In genomic region chr16:21865983-21866575, GRCm38 (mm10) we compare ENCODE assay signal across 11 mouse cellular contexts.
A peak's percentile ranks its signal among the peaks of the same experiment; 100 is the strongest.
DNase-seq lines count a peak whose midpoint lies in the region; ATAC-seq lines count a peak whose summit lies in the region.
"Had no signal": no experiment of that assay in that cellular context is flagged by ENCODE, and none has a peak within 500 bp of the region (broad histone marks: within the 10 kb centered on the region; RNA-seq: fewer than 3 reads in every experiment).

No protein-coding gene starts in this region.

- H3K27me3 ChIP-seq in kidney, embryonic 15.5 days = 0 out of 2 replicates have a peak, but pooled peaks cover 2% of the 10 kb centered on the region
- no peaks in the 10 kb centered on the region for H3K27me3 ChIP-seq in hindbrain, embryonic 12.5 days
- H3K27me3 ChIP-seq in neural tube, embryonic 12.5 days (replicated peaks) = no peaks in the 10 kb centered on the region

- no peaks in the 10 kb centered on the region for H3K36me3 ChIP-seq in kidney, embryonic 15.5 days
- H3K36me3 ChIP-seq in hindbrain, embryonic 12.5 days = no peaks in the 10 kb centered on the region
- no peaks in the 10 kb centered on the region for H3K36me3 ChIP-seq in neural tube, embryonic 12.5 days

- no peaks in the 10 kb centered on the region; the same call in 1 of the 2 replicates for H3K9me3 ChIP-seq in kidney, embryonic 15.5 days (replicated peaks)
- no peaks in the 10 kb centered on the region for H3K9me3 ChIP-seq in hindbrain, embryonic 12.5 days (replicated peaks)
- H3K9me3 ChIP-seq in neural tube, embryonic 12.5 days = no peaks in the 10 kb centered on the region

- H3K4me3 ChIP-seq in kidney, embryonic 15.5 days (replicated peaks) = no peak overlapping the region
- no peak overlapping the region for H3K4me3 ChIP-seq in hindbrain, embryonic 12.5 days
- no peak overlapping the region for H3K4me3 ChIP-seq in neural tube, embryonic 12.5 days
- H3K4me3 ChIP-seq: megakaryocyte, embryonic 14.5 days had no signal

- no peak overlapping the region for H3K4me2 ChIP-seq in kidney, embryonic 15.5 days
- H3K4me2 ChIP-seq in hindbrain, embryonic 12.5 days (replicated peaks) = no peak overlapping the region
- peak overlapping the region; percentile 20; the same call in 1 of the 2 replicates for H3K4me2 ChIP-seq in neural tube, embryonic 12.5 days (replicated peaks)

- H3K9ac ChIP-seq in kidney, embryonic 15.5 days = no peak overlapping the region
- H3K9ac ChIP-seq in hindbrain, embryonic 12.5 days = no peak overlapping the region
- no peak overlapping the region for H3K9ac ChIP-seq in neural tube, embryonic 12.5 days

- WGBS in kidney, embryonic 15.5 days = 41% methylated on average over 11 of the region's 11 CpGs
- 44% methylated on average over 11 of the region's 11 CpGs for WGBS in hindbrain, embryonic 12.5 days
- WGBS in neural tube, embryonic 12.5 days = 50% methylated on average over 11 of the region's 11 CpGs

- DNase-seq in kidney, adult 8-10 months = peak; percentile 36 to 45
- peak; percentile 41 for DNase-seq in kidney, postnatal 14 days
- no peak for DNase-seq in cerebellum, adult 9-11 months
- no peak for DNase-seq in ovary, postnatal 10 days (ENCODE audit: low spot score)
- DNase-seq in adrenal gland, postnatal 14 days = no peak
- DNase-seq: adrenal gland, postnatal 10 days; gastrocnemius, postnatal 25 days had no signal

- peaks cover 15% of the 10 kb centered on the region for H3K4me1 ChIP-seq in kidney, embryonic 15.5 days
- peaks cover 48% of the 10 kb centered on the region for H3K4me1 ChIP-seq in hindbrain, embryonic 12.5 days
- peaks cover 53% of the 10 kb centered on the region for H3K4me1 ChIP-seq in neural tube, embryonic 12.5 days
- H3K4me1 ChIP-seq: megakaryocyte, embryonic 14.5 days had no signal

- ATAC-seq in kidney, embryonic 15.5 days (replicated peaks; ENCODE audit: low FRiP score) = no peak
- ATAC-seq in hindbrain, embryonic 12.5 days (ENCODE audit: low FRiP score) = 0 out of 2 replicates have a peak, but pooled peaks have one; percentile 22
- ATAC-seq in neural tube, embryonic 12.5 days (ENCODE audit: low FRiP score, low read depth) = no peak

- no peak overlapping the region for H3K27ac ChIP-seq in kidney, embryonic 15.5 days
- H3K27ac ChIP-seq in hindbrain, embryonic 12.5 days = peak overlapping the region; percentile 82
- H3K27ac ChIP-seq in neural tube, embryonic 12.5 days = peak overlapping the region; percentile 74

Comparison
In these comparisons a context has a peak if more than half of its experiments do, and no peak if none do; other contexts are left out.
1. DNase-seq: peak in kidney, adult 8-10 months (2 of 2) and kidney, postnatal 14 days (single experiment); none in cerebellum, adult 9-11 months (single experiment), ovary, postnatal 10 days (single experiment) and adrenal gland, postnatal 14 days (single experiment).